Mouse (Mus musculus): ENCODE results near the gene Gclm. TPM values are rescaled to one million over a fixed set of nuclear protein-coding genes. Genes with fewer than 3 reads are reported as not detected.
"Not testable (repeated sequence)": the region's sequence is repeated elsewhere in the genome, so short reads cannot be mapped to it uniquely, and the experiment has no call there.

The Gclm gene
- polyA plus RNA-seq, 1 experiment = 443 TPM

GRCm38 (mm10) chr3:122209511-122209910 lies 35.8 kb upstream of the Gclm start:
- peak overlapping the region; percentile 85 for H3K27ac ChIP-seq (ENCODE audit: insufficient read depth, low read depth, low read length)
- TF ChIP-seq POLR2A (IDR thresholded peaks at IDR 0.05; ENCODE audit: low read depth, low read length) (no peak), CTCF (IDR thresholded peaks at IDR 0.05; ENCODE audit: extremely low read depth, insufficient read length, insufficient replicate concordance, low read depth, low read length) (no peak)
- WGBS = 36% methylated on average over 11 of the region's 11 CpGs

GRCm38 (mm10) chr3:122210434-122210833 lies 34.9 kb upstream of the Gclm start:
- H3K4me1 ChIP-seq (ENCODE audit: control insufficient read depth, insufficient read depth, insufficient read length, low read length) = peaks cover 22% of the 10 kb centered on the region

More at GRCm38 (mm10) chr3:122209511-122209910, 35.8 kb upstream of the Gclm start:
- Histone ChIP-seq H3K4me1 (ENCODE audit: control insufficient read depth, insufficient read depth, insufficient read length, low read length) (peaks cover 22% of the 10 kb centered on the region), H3K4me3 (ENCODE audit: low read depth, low read length) (no peak overlapping the region), H3K36me3 (ENCODE audit: control insufficient read depth, insufficient read depth, low read length) (no peaks in the 10 kb centered on the region), H3K27me3 (ENCODE audit: control insufficient read depth, insufficient read depth, low read length) (no peaks in the 10 kb centered on the region)

GRCm38 (mm10) chr3:122210846-122211245 lies 34.5 kb upstream of the Gclm start:
- H3K27me3 ChIP-seq (ENCODE audit: control insufficient read depth, insufficient read depth, low read length) = no peaks in the 10 kb centered on the region
- H3K4me3 ChIP-seq (ENCODE audit: low read depth, low read length) = no peak overlapping the region
- no peaks in the 10 kb centered on the region for H3K36me3 ChIP-seq (ENCODE audit: control insufficient read depth, insufficient read depth, low read length)
- no peak overlapping the region for H3K27ac ChIP-seq (ENCODE audit: insufficient read depth, low read depth, low read length)
- 85% methylated on average over 7 of the region's 7 CpGs for WGBS
- TF ChIP-seq CTCF (IDR thresholded peaks at IDR 0.05; ENCODE audit: extremely low read depth, insufficient read length, insufficient replicate concordance, low read depth, low read length) (no peak), POLR2A (IDR thresholded peaks at IDR 0.05; ENCODE audit: low read depth, low read length) (no peak)
- peaks cover 19% of the 10 kb centered on the region for H3K4me1 ChIP-seq (ENCODE audit: control insufficient read depth, insufficient read depth, insufficient read length, low read length)

More at GRCm38 (mm10) chr3:122210434-122210833, 34.9 kb upstream of the Gclm start:
- Histone ChIP-seq H3K27me3 (ENCODE audit: control insufficient read depth, insufficient read depth, low read length) (no peaks in the 10 kb centered on the region), H3K27ac (ENCODE audit: insufficient read depth, low read depth, low read length) (peak overlapping the region; percentile 17; the same call in 1 of the 2 replicates), H3K36me3 (ENCODE audit: control insufficient read depth, insufficient read depth, low read length) (no peaks in the 10 kb centered on the region), H3K4me3 (ENCODE audit: low read depth, low read length) (no peak overlapping the region)
- no peak for TF ChIP-seq POLR2A (IDR thresholded peaks at IDR 0.05; ENCODE audit: low read depth, low read length)
- no peak for TF ChIP-seq CTCF (IDR thresholded peaks at IDR 0.05; ENCODE audit: extremely low read depth, insufficient read length, insufficient replicate concordance, low read depth, low read length)
- WGBS = 64% methylated on average over 5 of the region's 5 CpGs

GRCm38 (mm10) chr3:122211446-122212125 lies 33.8 kb upstream of the Gclm start:
- Histone ChIP-seq H3K36me3 (ENCODE audit: control insufficient read depth, insufficient read depth, low read length) (no peaks in the 10 kb centered on the region), H3K4me3 (ENCODE audit: low read depth, low read length) (no peak overlapping the region), H3K4me1 (ENCODE audit: control insufficient read depth, insufficient read depth, insufficient read length, low read length) (peaks cover 17% of the 10 kb centered on the region), H3K27ac (ENCODE audit: insufficient read depth, low read depth, low read length) (no peak overlapping the region), H3K27me3 (ENCODE audit: control insufficient read depth, insufficient read depth, low read length) (no peaks in the 10 kb centered on the region)
- TF ChIP-seq POLR2A (IDR thresholded peaks at IDR 0.05; ENCODE audit: low read depth, low read length) (no peak), CTCF (IDR thresholded peaks at IDR 0.05; ENCODE audit: extremely low read depth, insufficient read length, insufficient replicate concordance, low read depth, low read length) (no peak)
- WGBS = 72% methylated on average over 13 of the region's 13 CpGs

GRCm38 (mm10) chr3:122221240-122222036 lies 23.9 kb upstream of the Gclm start:
- H3K27me3 ChIP-seq (ENCODE audit: control insufficient read depth, insufficient read depth, low read length) = no peaks in the 10 kb centered on the region
- no peak overlapping the region for H3K27ac ChIP-seq (ENCODE audit: insufficient read depth, low read depth, low read length)
- no peaks in the 10 kb centered on the region for H3K4me1 ChIP-seq (ENCODE audit: control insufficient read depth, insufficient read depth, insufficient read length, low read length)
- no peak overlapping the region for H3K4me3 ChIP-seq (ENCODE audit: low read depth, low read length)
- H3K36me3 ChIP-seq (ENCODE audit: control insufficient read depth, insufficient read depth, low read length) = no peaks in the 10 kb centered on the region
- TF ChIP-seq POLR2A (IDR thresholded peaks at IDR 0.05; ENCODE audit: low read depth, low read length) (no peak), CTCF (IDR thresholded peaks at IDR 0.05; ENCODE audit: extremely low read depth, insufficient read length, insufficient replicate concordance, low read depth, low read length) (no peak)
- 43% methylated on average over 3 of the region's 3 CpGs for WGBS

GRCm38 (mm10) chr3:122226972-122227371 lies 18.4 kb upstream of the Gclm start:
- H3K4me1 ChIP-seq (ENCODE audit: control insufficient read depth, insufficient read depth, insufficient read length, low read length) = not testable (repeated sequence)
- WGBS = 76% methylated on average over 6 of the region's 6 CpGs

GRCm38 (mm10) chr3:122235772-122236171 lies 9.6 kb upstream of the Gclm start:
- WGBS = 5% methylated on average over 1 of the region's 1 CpGs

More at GRCm38 (mm10) chr3:122226972-122227371, 18.4 kb upstream of the Gclm start:
- not testable (repeated sequence) for H3K36me3 ChIP-seq (ENCODE audit: control insufficient read depth, insufficient read depth, low read length); H3K27me3 ChIP-seq (ENCODE audit: control insufficient read depth, insufficient read depth, low read length); H3K27ac ChIP-seq (ENCODE audit: insufficient read depth, low read depth, low read length); H3K4me3 ChIP-seq (ENCODE audit: low read depth, low read length)

More at GRCm38 (mm10) chr3:122235772-122236171, 9.6 kb upstream of the Gclm start:
- H3K27me3 ChIP-seq (ENCODE audit: control insufficient read depth, insufficient read depth, low read length) = no peaks in the 10 kb centered on the region
- TF ChIP-seq CTCF (IDR thresholded peaks at IDR 0.05; ENCODE audit: extremely low read depth, insufficient read length, insufficient replicate concordance, low read depth, low read length) = no peak
- no peak for TF ChIP-seq POLR2A (IDR thresholded peaks at IDR 0.05; ENCODE audit: low read depth, low read length)
- peaks cover 3% of the 10 kb centered on the region; the same call in 1 of the 2 replicates for H3K4me1 ChIP-seq (ENCODE audit: control insufficient read depth, insufficient read depth, insufficient read length, low read length)
- no peaks in the 10 kb centered on the region for H3K36me3 ChIP-seq (ENCODE audit: control insufficient read depth, insufficient read depth, low read length)
- H3K27ac ChIP-seq (ENCODE audit: insufficient read depth, low read depth, low read length) = no peak overlapping the region
- no peak overlapping the region for H3K4me3 ChIP-seq (ENCODE audit: low read depth, low read length)
